Mouse (Mus musculus): Measurements from ENCODE around the gene Sh3gl1. TPM values are rescaled to one million over a fixed set of nuclear protein-coding genes. Genes with fewer than 3 reads are reported as not detected.
A peak's percentile ranks its signal among the peaks of the same experiment; 100 is the strongest.
"Not testable (repeated sequence)": the region's sequence is repeated elsewhere in the genome, so short reads cannot be mapped to it uniquely, and the experiment has no call there.

Gene Sh3gl1
- polyA plus RNA-seq, 1 experiment from 2014 or later: 161 TPM

- H3K4me1 ChIP-seq (replicated peaks); H3K27me3 ChIP-seq (ENCODE audit: insufficient read depth, poor library complexity, severe bottlenecking); H3K4me3 ChIP-seq; H3K9me3 ChIP-seq; DNase-seq (ENCODE audit: low spot score); H3K27ac ChIP-seq: not testable (repeated sequence)
- 79% methylated on average over 6 of the region's 6 CpGs for WGBS
- peaks cover 100% of the 10 kb centered on the region for H3K36me3 ChIP-seq
Observed at GRCm38 (mm10) chr17:56065715-56066114, 29.3 kb upstream of the Sh3gl1 start.

DNA sequence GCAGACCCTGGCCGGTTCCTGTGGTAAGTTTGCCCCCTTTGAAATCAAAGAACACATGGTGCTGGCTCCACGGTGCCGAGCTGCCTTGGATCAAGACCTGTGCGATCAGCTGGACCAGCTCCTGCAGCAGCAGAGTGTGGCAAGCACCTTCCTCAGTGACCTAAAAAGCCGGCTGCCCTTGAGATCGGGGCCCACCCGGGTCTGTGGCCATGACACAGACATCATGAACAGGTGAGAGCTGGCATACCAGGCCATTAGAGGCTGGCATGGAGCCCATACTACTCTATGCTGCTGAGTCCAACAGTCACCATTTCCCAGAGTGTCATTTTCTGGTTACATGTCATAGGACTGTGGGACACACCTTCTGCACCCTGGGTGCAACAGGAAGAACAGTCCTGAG lies 25.6 kb upstream of the Sh3gl1 start:
- H3K36me3 ChIP-seq: peaks cover 100% of the 10 kb centered on the region
- no peak overlapping the region for H3K4me3 ChIP-seq
- H3K27me3 ChIP-seq (ENCODE audit: insufficient read depth, poor library complexity, severe bottlenecking): no peaks in the 10 kb centered on the region
- DNase-seq (ENCODE audit: low spot score): no peak
- H3K9me3 ChIP-seq: no peaks in the 10 kb centered on the region
- no peaks in the 10 kb centered on the region for H3K4me1 ChIP-seq (replicated peaks)
- WGBS: 96% methylated on average over 7 of the region's 7 CpGs
- H3K27ac ChIP-seq: no peak overlapping the region

- Histone ChIP-seq H3K4me1 (replicated peaks) (no peaks in the 10 kb centered on the region), H3K27me3 (ENCODE audit: insufficient read depth, poor library complexity, severe bottlenecking) (no peaks in the 10 kb centered on the region), H3K36me3 (peaks cover 97% of the 10 kb centered on the region), H3K9me3 (no peaks in the 10 kb centered on the region), H3K27ac (no peak overlapping the region), H3K4me3 (no peak overlapping the region)
- WGBS: 83% methylated on average over 11 of the region's 11 CpGs
- DNase-seq (ENCODE audit: low spot score): no peak
Observed at GRCm38 (mm10) chr17:56057381-56058120, 21.1 kb upstream of the Sh3gl1 start.

- 80% methylated on average over 4 of the region's 4 CpGs for WGBS
- no peak overlapping the region for H3K4me3 ChIP-seq
- H3K36me3 ChIP-seq: peaks cover 97% of the 10 kb centered on the region
- H3K27me3 ChIP-seq (ENCODE audit: insufficient read depth, poor library complexity, severe bottlenecking): no peaks in the 10 kb centered on the region
- DNase-seq (ENCODE audit: low spot score): no peak
- H3K27ac ChIP-seq: no peak overlapping the region
- no peaks in the 10 kb centered on the region for H3K4me1 ChIP-seq (replicated peaks)
- H3K9me3 ChIP-seq: no peaks in the 10 kb centered on the region
Observed at GRCm38 (mm10) chr17:56055945-56056678, 19.7 kb upstream of the Sh3gl1 start.

GRCm38 (mm10) chr17:56054938-56055337 lies 18.5 kb upstream of the Sh3gl1 start:
- Histone ChIP-seq H3K27me3 (ENCODE audit: insufficient read depth, poor library complexity, severe bottlenecking) (no peaks in the 10 kb centered on the region), H3K4me3 (no peak overlapping the region), H3K9me3 (no peaks in the 10 kb centered on the region), H3K27ac (no peak overlapping the region), H3K4me1 (replicated peaks) (no peaks in the 10 kb centered on the region), H3K36me3 (peaks cover 97% of the 10 kb centered on the region)
- DNase-seq (ENCODE audit: low spot score): no peak

- H3K9me3 ChIP-seq: no peaks in the 10 kb centered on the region
- H3K4me1 ChIP-seq (replicated peaks): no peaks in the 10 kb centered on the region
- no peaks in the 10 kb centered on the region for H3K27me3 ChIP-seq (ENCODE audit: insufficient read depth, poor library complexity, severe bottlenecking)
- peaks cover 97% of the 10 kb centered on the region for H3K36me3 ChIP-seq
- no peak overlapping the region for H3K27ac ChIP-seq
- no peak for DNase-seq (ENCODE audit: low spot score)
- 93% methylated on average over 5 of the region's 5 CpGs for WGBS
- H3K4me3 ChIP-seq: no peak overlapping the region
Observed at GRCm38 (mm10) chr17:56051369-56051768, 14.9 kb upstream of the Sh3gl1 start.

GRCm38 (mm10) chr17:56040857-56041163 lies 4.4 kb upstream of the Sh3gl1 start:
- no peak for DNase-seq (ENCODE audit: low spot score)
- peak overlapping the region; percentile 95 for H3K27ac ChIP-seq

GRCm38 (mm10) chr17:56040030-56040856 lies 3.8 kb upstream of the Sh3gl1 start, which contains the start of gene Chaf1a:
Chaf1a (plus strand) TSS chr17:56040439.
- peak; percentile 96 for DNase-seq (ENCODE audit: low spot score)
- under 1% methylated on average over 68 of the region's 68 CpGs for WGBS
- H3K4me3 ChIP-seq: peak within 1 kb of the TSS; percentile 90
- no peaks in the 10 kb centered on the region for H3K9me3 ChIP-seq
- H3K4me1 ChIP-seq (replicated peaks): peaks cover 29% of the 10 kb centered on the region
- H3K27ac ChIP-seq: peak within 1 kb of the TSS; percentile 95
- H3K27me3 ChIP-seq (ENCODE audit: insufficient read depth, poor library complexity, severe bottlenecking): no peaks in the 10 kb centered on the region
- peaks cover 26% of the 10 kb centered on the region for H3K36me3 ChIP-seq

More at GRCm38 (mm10) chr17:56040857-56041163, 4.4 kb upstream of the Sh3gl1 start:
- Histone ChIP-seq H3K4me3 (peak overlapping the region; percentile 90), H3K9me3 (no peaks in the 10 kb centered on the region), H3K4me1 (replicated peaks) (peaks cover 24% of the 10 kb centered on the region), H3K36me3 (peaks cover 32% of the 10 kb centered on the region), H3K27me3 (ENCODE audit: insufficient read depth, poor library complexity, severe bottlenecking) (no peaks in the 10 kb centered on the region)
- 3% methylated on average over 12 of the region's 12 CpGs for WGBS

- Histone ChIP-seq H3K27me3 (ENCODE audit: insufficient read depth, poor library complexity, severe bottlenecking) (no peaks in the 10 kb centered on the region), H3K36me3 (peaks cover 25% of the 10 kb centered on the region), H3K27ac (peak overlapping the region; percentile 95; the same call in 1 of the 2 replicates), H3K9me3 (no peaks in the 10 kb centered on the region), H3K4me1 (replicated peaks) (peaks cover 37% of the 10 kb centered on the region), H3K4me3 (peak overlapping the region; percentile 90; the same call in 1 of the 2 replicates)
- no peak for DNase-seq (ENCODE audit: low spot score)
- 83% methylated on average over 4 of the region's 4 CpGs for WGBS
Observed at GRCm38 (mm10) chr17:56039345-56039744, 2.9 kb upstream of the Sh3gl1 start.

- no peaks in the 10 kb centered on the region for H3K27me3 ChIP-seq (ENCODE audit: insufficient read depth, poor library complexity, severe bottlenecking)
- no peaks in the 10 kb centered on the region for H3K9me3 ChIP-seq
- H3K36me3 ChIP-seq: peaks cover 25% of the 10 kb centered on the region
- no peak for DNase-seq (ENCODE audit: low spot score)
- H3K4me3 ChIP-seq: no peak overlapping the region
- H3K27ac ChIP-seq: no peak overlapping the region
- H3K4me1 ChIP-seq (replicated peaks): peaks cover 43% of the 10 kb centered on the region
- WGBS: 88% methylated on average over 8 of the region's 8 CpGs
Observed at GRCm38 (mm10) chr17:56038583-56039261, 2.3 kb upstream of the Sh3gl1 start.

GRCm38 (mm10) chr17:56036901-56037287 lies 459 bp upstream of the Sh3gl1 start:
- no peaks in the 10 kb centered on the region for H3K27me3 ChIP-seq (ENCODE audit: insufficient read depth, poor library complexity, severe bottlenecking)
- H3K4me1 ChIP-seq (replicated peaks): peaks cover 47% of the 10 kb centered on the region
- no peaks in the 10 kb centered on the region for H3K9me3 ChIP-seq
- peak overlapping the region; percentile 96 for H3K27ac ChIP-seq
- H3K4me3 ChIP-seq: peak overlapping the region; percentile 86
- WGBS: 38% methylated on average over 13 of the region's 13 CpGs
- no peak for DNase-seq (ENCODE audit: low spot score)
- H3K36me3 ChIP-seq: peaks cover 32% of the 10 kb centered on the region

- H3K4me3 ChIP-seq: peak overlapping the region; percentile 86
- peaks cover 47% of the 10 kb centered on the region for H3K36me3 ChIP-seq
- H3K4me1 ChIP-seq (replicated peaks): peaks cover 31% of the 10 kb centered on the region
- WGBS: 83% methylated on average over 4 of the region's 4 CpGs
- H3K27ac ChIP-seq: no peak overlapping the region
- H3K27me3 ChIP-seq (ENCODE audit: insufficient read depth, poor library complexity, severe bottlenecking): no peaks in the 10 kb centered on the region
- no peak for DNase-seq (ENCODE audit: low spot score)
- no peaks in the 10 kb centered on the region for H3K9me3 ChIP-seq
Observed at GRCm38 (mm10) chr17:56035216-56035615, 1.2 kb downstream of the Sh3gl1 start.

Measured in hindbrain, embryonic 10.5 days (tissue).